Mouse (Mus musculus): ENCODE results near the gene Sycp2. TPM values are rescaled to one million over a fixed set of nuclear protein-coding genes. Genes with fewer than 3 reads are reported as not detected.

The Sycp2 gene
- total and polyA plus RNA-seq, 2 experiments from 2014 or later: 0.12 TPM; not detected in 1

GRCm38 (mm10) chr2:178303453-178304187, 103.9 kb downstream of the Sycp2 start:
- H3K4me2 ChIP-seq (ENCODE audit: low read depth, low read length): no peak overlapping the region
- DNase-seq (ENCODE audit: low spot score) (no peak), ATAC-seq (ENCODE audit: insufficient read depth, low read depth) (no peak)
- H3K27me3 ChIP-seq (ENCODE audit: control insufficient read depth, insufficient read depth, low read length): no peaks in the 10 kb centered on the region
- no peak overlapping the region for H3K9ac ChIP-seq (replicated peaks; ENCODE audit: low read depth, low read length)
- H3K27ac ChIP-seq (ENCODE audit: low read depth): no peak overlapping the region
- 53% methylated on average over 8 of the region's 8 CpGs for WGBS
- no peak overlapping the region for H3K4me3 ChIP-seq (ENCODE audit: low read depth, low read length)
- no peaks in the 10 kb centered on the region for H3K4me1 ChIP-seq (ENCODE audit: control insufficient read depth, insufficient read depth)
- H3K36me3 ChIP-seq (replicated peaks; ENCODE audit: control insufficient read depth, insufficient read depth, low read length): no peaks in the 10 kb centered on the region
- no peaks in the 10 kb centered on the region for H3K9me3 ChIP-seq (replicated peaks; ENCODE audit: control insufficient read depth, low read length)
- TF ChIP-seq CTCF (IDR thresholded peaks at IDR 0.05; ENCODE audit: low read depth) (no peak), EP300 (IDR thresholded peaks at IDR 0.05; ENCODE audit: low read depth) (no peak)

Other genes with a start within 250 kb of the Sycp2 start
- gene Ppp1r3d, start 6.8 kb upstream of the Sycp2 start, total RNA-seq (2014; rRNA removed; ENCODE audit: low replicate concordance): 38.3 and 52.8 TPM in 2 replicates
- 20.6 and 21.2 TPM in 2 replicates for gene Ppp1r3d, start 6.8 kb upstream of the Sycp2 start, polyA plus RNA-seq (2015; fragmentation: Nextera tagmentation; extraction: Ambion mirVana)
- 4.6 and 5.0 TPM in 2 replicates for gene Fam217b, start 6.8 kb upstream of the Sycp2 start, total RNA-seq (2014; rRNA removed; ENCODE audit: low replicate concordance)
- 6.0 and 8.0 TPM in 2 replicates for gene Fam217b, start 6.8 kb upstream of the Sycp2 start, polyA plus RNA-seq (2015; fragmentation: Nextera tagmentation; extraction: Ambion mirVana)
- 0.31 TPM in 1 of 2 replicates, not detected in the other for gene Cdh26, start 22.8 kb upstream of the Sycp2 start, total RNA-seq (2014; rRNA removed; ENCODE audit: low replicate concordance)
- 0.31 and 0.34 TPM in 2 replicates for gene Cdh26, start 22.8 kb upstream of the Sycp2 start, polyA plus RNA-seq (2015; fragmentation: Nextera tagmentation; extraction: Ambion mirVana)